Mouse (Mus musculus): ENCODE measurements around the gene 2610044O15Rik8. TPM values are rescaled to one million over a fixed set of nuclear protein-coding genes. Genes with fewer than 3 reads are reported as not detected.
"Not testable (repeated sequence)": the region's sequence is repeated elsewhere in the genome, so short reads cannot be mapped to it uniquely, and the experiment has no call there.

2610044O15Rik8 gene
- polyA plus RNA-seq (2021): 21.3 TPM

DNA sequence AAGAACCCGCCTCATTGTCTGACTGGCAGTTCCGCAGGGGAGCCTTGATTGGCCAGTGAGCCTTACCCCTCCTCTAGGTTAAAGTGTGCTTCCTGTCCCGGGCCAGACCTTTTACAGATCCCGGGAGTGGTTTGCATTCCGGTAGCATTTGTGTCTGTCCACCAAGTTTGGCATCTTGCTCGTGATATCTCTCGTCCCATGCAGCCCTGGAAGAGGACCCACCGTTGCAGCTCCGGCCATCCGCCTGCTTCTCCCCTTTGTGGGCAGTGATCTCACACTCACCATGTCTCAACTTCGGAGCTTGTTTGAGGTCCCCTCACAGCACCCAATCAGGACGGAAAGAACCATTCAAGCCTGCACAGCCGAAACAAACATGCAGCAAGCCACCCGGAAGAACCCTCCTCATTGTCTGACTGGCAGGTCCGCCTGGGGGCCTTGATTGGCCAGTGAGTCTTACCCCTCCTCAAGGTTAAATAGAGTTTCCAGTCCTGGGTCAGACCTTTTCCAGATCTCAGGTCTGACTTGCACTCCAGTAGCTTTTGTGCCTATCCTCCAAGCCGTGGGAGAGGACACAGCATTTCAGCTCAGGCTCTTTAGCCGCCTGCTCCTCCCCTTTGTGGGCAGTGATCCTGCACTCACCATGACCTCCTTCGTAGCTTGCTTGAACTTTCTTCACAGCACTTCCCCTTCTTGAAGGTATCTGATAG, at the start of gene 2610044O15Rik8:
Gene 2610044O15Rik8 (minus strand): TSS at position 380 of the 707 bp plus-strand sequence.
- H3K27me3 ChIP-seq: no peaks in the 10 kb centered on the region
- CTCF ChIA-PET: no interaction called here
- in situ Hi-C loops (cut with MboI; ENCODE audit: low pct_unique_long_range_greater_than_20kb): no loop called here
- DNase-seq (ENCODE audit: low read depth, low spot score): peak; percentile 53
- POLR2A ChIA-PET: no interaction called here
- ATAC-seq: peak; percentile 99
- no peak for TF ChIP-seq CTCF (IDR thresholded peaks at IDR 0.05)

- in situ Hi-C loops (cut with MboI; ENCODE audit: low pct_unique_long_range_greater_than_20kb): no loop called here
- ATAC-seq: no peak
- no peaks in the 10 kb centered on the region for H3K27me3 ChIP-seq
- no peak for TF ChIP-seq CTCF (IDR thresholded peaks at IDR 0.05)
- DNase-seq (ENCODE audit: low read depth, low spot score): no peak
- CTCF ChIA-PET: no interaction called here
- POLR2A ChIA-PET: no interaction called here
Measured at GRCm38 (mm10) chr8:129265918-129266317, 31.7 kb upstream of the 2610044O15Rik8 start.

DNA sequence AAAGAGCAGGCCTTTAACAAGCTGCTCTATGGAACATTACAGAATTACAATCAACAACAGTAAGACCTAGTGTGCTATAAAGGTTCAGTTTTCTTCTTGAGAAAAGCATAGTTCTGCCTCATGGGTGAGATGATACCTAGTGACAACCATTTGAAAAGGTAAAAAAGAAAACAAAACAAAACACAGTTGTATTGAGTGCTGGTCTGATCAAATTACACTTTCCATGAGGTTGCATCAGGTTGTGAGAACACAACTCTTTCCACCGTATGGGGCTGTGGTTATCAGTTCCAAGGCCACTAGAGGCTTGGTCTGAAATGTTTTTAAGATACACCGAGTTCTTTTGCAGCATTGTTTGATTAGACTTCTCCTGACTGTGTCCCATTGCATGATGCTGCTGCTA, 30.1 kb upstream of the 2610044O15Rik8 start:
- no peak for DNase-seq (ENCODE audit: low read depth, low spot score)
- CTCF ChIA-PET: no interaction called here
- no peaks in the 10 kb centered on the region for H3K27me3 ChIP-seq
- POLR2A ChIA-PET: no interaction called here
- in situ Hi-C loops (cut with MboI; ENCODE audit: low pct_unique_long_range_greater_than_20kb): no loop called here
- no peak for ATAC-seq
- TF ChIP-seq CTCF (IDR thresholded peaks at IDR 0.05): no peak

- DNase-seq (ENCODE audit: low read depth, low spot score); POLR2A ChIA-PET; in situ Hi-C loops (cut with MboI; ENCODE audit: low pct_unique_long_range_greater_than_20kb); CTCF ChIA-PET; H3K27me3 ChIP-seq: not testable (repeated sequence)
- peak; percentile 94 for ATAC-seq
Measured at GRCm38 (mm10) chr8:129263211-129263927, 29.2 kb upstream of the 2610044O15Rik8 start.

DNA sequence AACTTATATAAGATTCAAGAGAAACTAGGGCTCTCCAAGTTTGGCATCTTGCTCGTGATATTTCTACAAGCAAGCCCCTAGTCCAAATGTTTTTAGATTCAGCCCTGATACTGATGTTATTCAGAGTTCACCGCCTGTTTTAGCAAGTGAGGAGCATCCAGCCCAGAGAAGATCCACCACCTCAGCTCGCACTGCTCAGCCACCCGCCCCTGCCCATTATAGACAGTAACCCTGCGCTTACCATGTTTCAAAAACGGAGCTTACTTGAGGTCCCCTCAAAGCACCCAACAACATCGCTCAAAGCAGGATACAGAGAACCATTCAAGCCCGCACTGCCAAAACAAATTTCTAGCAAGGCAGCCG, 561 bp downstream of the 2610044O15Rik8 start:
- ChIA-PET CTCF (no interaction called here), POLR2A (no interaction called here)
- TF ChIP-seq CTCF (IDR thresholded peaks at IDR 0.05): no peak
- in situ Hi-C loops (cut with MboI; ENCODE audit: low pct_unique_long_range_greater_than_20kb): no loop called here
- DNase-seq (ENCODE audit: low read depth, low spot score): no peak
- no peaks in the 10 kb centered on the region for H3K27me3 ChIP-seq
- no peak for ATAC-seq

Other genes with a start within 250 kb of the 2610044O15Rik8 start
- gene Ccdc7a, start 168.9 kb downstream of the 2610044O15Rik8 start, polyA plus RNA-seq (2021): not detected
- not detected for gene Ccdc7b, start 167.3 kb downstream of the 2610044O15Rik8 start, polyA plus RNA-seq (2021)
- gene Gm10999, start 102.7 kb downstream of the 2610044O15Rik8 start, polyA plus RNA-seq (2021): not detected

All from Patski (cell line).